In the genomic region with DNA sequence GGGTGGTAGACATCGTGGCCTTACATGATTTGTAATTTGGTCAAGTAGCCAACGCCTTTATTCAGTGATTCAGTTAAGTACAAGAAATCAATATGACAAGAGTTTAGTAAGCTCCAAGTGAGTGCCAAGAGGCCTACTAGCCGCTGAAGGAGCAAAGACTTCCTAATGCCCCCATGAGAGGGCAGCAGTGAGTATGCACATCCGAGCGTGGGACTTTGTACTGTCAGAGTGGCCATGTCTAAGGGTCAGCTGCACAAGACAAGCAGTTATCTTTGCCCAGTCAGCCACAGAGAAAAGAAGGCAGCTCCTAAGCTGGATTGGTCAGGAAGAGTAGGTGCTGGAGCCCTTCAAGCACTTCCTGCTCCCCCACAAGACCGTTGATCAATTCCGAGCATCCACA, we compare ENCODE assay signal across 13 mouse cellular contexts. TPM values are rescaled to one million over a fixed set of nuclear protein-coding genes. Genes with fewer than 3 reads are reported as not detected.
DNase-seq lines count a peak whose midpoint lies in the region; ATAC-seq lines count a peak whose summit lies in the region.
"Had no signal": no experiment of that assay in that cellular context is flagged by ENCODE, and none has a peak within 500 bp of the region (broad histone marks: within the 10 kb centered on the region; RNA-seq: fewer than 3 reads in every experiment).

No protein-coding gene starts in this region.

- H3K4me1 ChIP-seq in kidney, embryonic 14.5 days (ENCODE audit: control insufficient read depth, insufficient read depth, low read length), result no peaks in the 10 kb centered on the region

- no peaks in the 10 kb centered on the region for H3K27me3 ChIP-seq in kidney, embryonic 14.5 days (ENCODE audit: control insufficient read depth, insufficient read depth, low read length)
- H3K27me3 ChIP-seq: hindbrain, embryonic 15.5 days; limb, embryonic 12.5 days had no signal

- no peak overlapping the region for H3K4me3 ChIP-seq in kidney, embryonic 14.5 days (ENCODE audit: low read length)
- H3K4me3 ChIP-seq: hindbrain, embryonic 15.5 days; limb, embryonic 12.5 days had no signal

- H3K27ac ChIP-seq in kidney, embryonic 14.5 days (ENCODE audit: low read depth, low read length), result no peak overlapping the region
- H3K27ac ChIP-seq: hindbrain, embryonic 15.5 days; limb, embryonic 12.5 days had no signal

- no peak for ATAC-seq in kidney, embryonic 14.5 days (ENCODE audit: low FRiP score, low TSS enrichment)
- ATAC-seq: midbrain, embryonic 16.5 days had no signal

- no peak overlapping the region for H3K4me2 ChIP-seq in kidney, embryonic 14.5 days (replicated peaks; ENCODE audit: low read depth, low read length)
- H3K4me2 ChIP-seq: hindbrain, embryonic 15.5 days; limb, embryonic 12.5 days had no signal

- H3K36me3 ChIP-seq in kidney, embryonic 14.5 days (ENCODE audit: control insufficient read depth, insufficient read depth, low read length), result no peaks in the 10 kb centered on the region

- peak; percentile 42 for DNase-seq in kidney, adult 11 months
- peak; percentile 43 for DNase-seq in thymus, postnatal 4 days
- no peak for DNase-seq in thymus, adult 18-20 months
- peak; percentile 39 for DNase-seq in induced T-regulatory cell, adult 2 months (ENCODE audit: low read depth)
- DNase-seq in urinary bladder, postnatal 36 days (ENCODE audit: low spot score in 2 of 2), result no peak
- no peak for DNase-seq in c-Kit-positive CD71-positive TER-119-positive erythroid progenitor cells, embryonic 14.5 days (ENCODE audit: low spot score)
- DNase-seq: gastrocnemius, postnatal 10 days; right cerebral cortex, postnatal 14 days; thymus, postnatal 36 days had no signal

- H3K9ac ChIP-seq in kidney, embryonic 14.5 days (ENCODE audit: low read depth, low read length), result no peak overlapping the region
- H3K9ac ChIP-seq: hindbrain, embryonic 15.5 days; limb, embryonic 12.5 days had no signal

- WGBS in kidney, embryonic 14.5 days, result 81% methylated on average over 7 of the region's 7 CpGs

- no peaks in the 10 kb centered on the region for H3K9me3 ChIP-seq in kidney, embryonic 14.5 days (ENCODE audit: control insufficient read depth, low read length)
- H3K9me3 ChIP-seq: hindbrain, embryonic 15.5 days; limb, embryonic 12.5 days had no signal

RNA-seq across cellular contexts. Expression of a gene that starts 46.8 kb away (rescaled TPM):
- 7.7 and 14.1 TPM in 2 replicates for polyA plus RNA-seq in kidney, embryonic 14.5 days (2014; fragmentation: Nextera tagmentation; extraction: Ambion mirVana)

RNA-seq across cellular contexts. Expression of a gene that starts 46.9 kb away (rescaled TPM):
- 28.6 and 39.9 TPM in 2 replicates for polyA plus RNA-seq in kidney, embryonic 14.5 days (2014; fragmentation: Nextera tagmentation; extraction: Ambion mirVana)

Comparison
In these comparisons a context has a peak if more than half of its experiments do, and no peak if none do; other contexts are left out.
1. DNase-seq: peak in kidney, adult 11 months (single experiment), thymus, postnatal 4 days (single experiment) and induced T-regulatory cell, adult 2 months (single experiment); none in thymus, adult 18-20 months (0 of 2), urinary bladder, postnatal 36 days (0 of 2) and c-Kit-positive CD71-positive TER-119-positive erythroid progenitor cells, embryonic 14.5 days (single experiment).